Mouse (Mus musculus) WW6 (cell line): ENCODE results near the gene Smok2b.
"Not testable (repeated sequence)": the region's sequence is repeated elsewhere in the genome, so short reads cannot be mapped to it uniquely, and the experiment has no call there.

Source experiments
- DNase-seq: peaks from one replicate; pipeline ENCODE4 v3.0.0-alpha.2; 2013; ENCODE audit warnings: low read depth, low spot score

Smok2b gene

DNA sequence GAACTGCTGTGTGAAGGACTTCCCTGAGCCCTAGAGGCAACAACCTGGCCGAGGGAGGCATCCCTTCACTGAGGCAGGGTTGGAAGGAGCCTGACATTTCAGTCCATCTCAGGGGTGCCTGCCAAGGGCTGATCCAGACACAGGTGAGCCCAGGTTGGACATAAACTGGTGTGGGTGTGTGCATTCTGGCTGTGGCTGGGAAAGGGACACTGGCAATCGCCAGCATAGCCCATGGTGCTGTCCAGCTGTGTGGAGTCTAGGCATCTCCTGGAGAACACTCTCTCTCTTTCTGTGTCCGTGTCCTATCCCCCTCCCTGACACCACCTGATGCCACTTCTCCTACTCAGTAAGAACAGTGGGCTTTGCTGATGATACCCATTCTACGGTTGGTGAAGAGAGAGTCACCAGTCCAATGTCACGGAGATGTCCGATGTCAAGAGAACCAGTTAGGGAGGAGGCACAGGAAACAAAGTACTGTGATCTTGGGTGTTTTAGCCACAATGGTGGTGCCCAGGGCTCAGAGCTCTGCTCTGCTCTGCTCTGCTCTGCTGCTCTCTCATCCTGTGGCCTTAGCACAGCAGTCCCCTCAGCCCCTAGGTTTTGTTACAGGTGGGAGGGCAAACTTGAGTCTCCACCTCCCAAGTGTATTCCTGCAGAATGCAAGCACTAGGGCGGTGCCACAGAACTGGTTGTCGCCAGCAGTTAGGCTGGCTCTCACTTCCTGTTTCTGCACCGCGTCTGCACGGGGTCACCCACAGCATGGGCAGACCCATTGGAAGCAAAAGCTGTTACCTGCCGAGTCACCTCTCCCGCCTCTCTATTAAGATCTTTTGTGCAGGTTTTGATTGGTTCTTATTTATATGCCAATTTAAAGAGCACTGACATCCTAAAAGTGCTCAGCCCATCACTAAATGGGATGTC lies 11.0 kb downstream of the Smok2b start:
- DNase-seq = not testable (repeated sequence)

GRCm38 (mm10) chr17:13254786-13255185 lies 24.7 kb downstream of the Smok2b start:
- DNase-seq = not testable (repeated sequence)
